Mouse (Mus musculus) liver, embryonic 14.5 days (tissue): ENCODE measurements around the gene Esrra.

Experiments
- CTCF ChIP-seq: IDR thresholded peaks from 2 replicates; pipeline ENCODE4 v1.5.1; 2016; ENCODE audit warnings: antibody characterized with exemption, low read depth, control low read depth
- EP300 ChIP-seq: IDR thresholded peaks from 2 replicates; pipeline ENCODE4 v1.6.1; 2016; ENCODE audit warnings: antibody characterized with exemption, low read depth

GRCm38 (mm10) chr19:6933436-6934194 lies 12.0 kb upstream of the Esrra start:
- TF ChIP-seq CTCF = no peak
- TF ChIP-seq EP300 = no peak
